Mouse (Mus musculus): ENCODE results near the gene Magea8. TPM values are rescaled to one million over a fixed set of nuclear protein-coding genes. Genes with fewer than 3 reads are reported as not detected.
"Not testable (repeated sequence)": the region's sequence is repeated elsewhere in the genome, so short reads cannot be mapped to it uniquely, and the experiment has no call there.

The Magea8 gene
- polyA plus RNA-seq (2016; fragmentation: Nextera tagmentation; extraction: Ambion mirVana), result not detected in 2 replicates

GRCm38 (mm10) chrX:154995750-154996149 lies at the start of gene Magea8:
TSS of gene Magea8 (minus strand) at chrX:154995850.
- not testable (repeated sequence) for H3K4me3 ChIP-seq; ATAC-seq; H3K27ac ChIP-seq; H3K4me1 ChIP-seq; H3K27me3 ChIP-seq (replicated peaks); H3K9ac ChIP-seq; H3K36me3 ChIP-seq; H3K4me2 ChIP-seq; H3K9me3 ChIP-seq (replicated peaks)
- 70% methylated on average over 11 of the region's 11 CpGs for WGBS (ENCODE audit: insufficient replicate concordance)

GRCm38 (mm10) chrX:154949405-154949804 lies 46.2 kb downstream of the Magea8 start, which contains the start of gene Magea3:
TSS of gene Magea3 (minus strand) at chrX:154949505.
- WGBS (ENCODE audit: insufficient replicate concordance), result 55% methylated on average over 1 of the region's 1 CpGs
- not testable (repeated sequence) for ATAC-seq

GRCm38 (mm10) chrX:154935887-154936286 lies 59.8 kb downstream of the Magea8 start, which contains the start of gene Magea6:
TSS of gene Magea6 (minus strand) at chrX:154935987.
- not testable (repeated sequence) for H3K4me2 ChIP-seq; H3K36me3 ChIP-seq; H3K9me3 ChIP-seq (replicated peaks); ATAC-seq; H3K4me3 ChIP-seq; H3K27me3 ChIP-seq (replicated peaks); H3K9ac ChIP-seq; H3K4me1 ChIP-seq; H3K27ac ChIP-seq
- WGBS (ENCODE audit: insufficient replicate concordance), result 11% methylated on average over 1 of the region's 1 CpGs

More at GRCm38 (mm10) chrX:154949405-154949804, 46.2 kb downstream of the Magea8 start, which contains the start of gene Magea3:
- not testable (repeated sequence) for H3K4me3 ChIP-seq; H3K4me1 ChIP-seq; H3K9ac ChIP-seq; H3K9me3 ChIP-seq (replicated peaks); H3K27ac ChIP-seq; H3K27me3 ChIP-seq (replicated peaks); H3K36me3 ChIP-seq; H3K4me2 ChIP-seq

Other genes starting within 250 kb of the Magea8 start
- not detected in 2 replicates for gene Cldn34b1, start 105.6 kb downstream of the Magea8 start, polyA plus RNA-seq (2016; fragmentation: Nextera tagmentation; extraction: Ambion mirVana)
- not detected in 2 replicates for gene Magea6, start 59.9 kb downstream of the Magea8 start, polyA plus RNA-seq (2016; fragmentation: Nextera tagmentation; extraction: Ambion mirVana)
- not detected in 2 replicates for gene Magea3, start 46.3 kb downstream of the Magea8 start, polyA plus RNA-seq (2016; fragmentation: Nextera tagmentation; extraction: Ambion mirVana)
- not detected in 2 replicates for gene Magea5, start 67.3 kb upstream of the Magea8 start, polyA plus RNA-seq (2016; fragmentation: Nextera tagmentation; extraction: Ambion mirVana)
- not detected in 2 replicates for gene Magea1, start 93.9 kb upstream of the Magea8 start, polyA plus RNA-seq (2016; fragmentation: Nextera tagmentation; extraction: Ambion mirVana)
- gene Magea2, start 97.8 kb upstream of the Magea8 start, polyA plus RNA-seq (2016; fragmentation: Nextera tagmentation; extraction: Ambion mirVana), result not detected in 2 replicates
- not detected in 2 replicates for gene Cldn34b2, start 132.6 kb upstream of the Magea8 start, polyA plus RNA-seq (2016; fragmentation: Nextera tagmentation; extraction: Ambion mirVana)
- gene Sat1, start 220.6 kb upstream of the Magea8 start, polyA plus RNA-seq (2016; fragmentation: Nextera tagmentation; extraction: Ambion mirVana), result 58.6 and 63.2 TPM in 2 replicates

Data from liver, embryonic 12.5 days (tissue).